In the genomic region with DNA sequence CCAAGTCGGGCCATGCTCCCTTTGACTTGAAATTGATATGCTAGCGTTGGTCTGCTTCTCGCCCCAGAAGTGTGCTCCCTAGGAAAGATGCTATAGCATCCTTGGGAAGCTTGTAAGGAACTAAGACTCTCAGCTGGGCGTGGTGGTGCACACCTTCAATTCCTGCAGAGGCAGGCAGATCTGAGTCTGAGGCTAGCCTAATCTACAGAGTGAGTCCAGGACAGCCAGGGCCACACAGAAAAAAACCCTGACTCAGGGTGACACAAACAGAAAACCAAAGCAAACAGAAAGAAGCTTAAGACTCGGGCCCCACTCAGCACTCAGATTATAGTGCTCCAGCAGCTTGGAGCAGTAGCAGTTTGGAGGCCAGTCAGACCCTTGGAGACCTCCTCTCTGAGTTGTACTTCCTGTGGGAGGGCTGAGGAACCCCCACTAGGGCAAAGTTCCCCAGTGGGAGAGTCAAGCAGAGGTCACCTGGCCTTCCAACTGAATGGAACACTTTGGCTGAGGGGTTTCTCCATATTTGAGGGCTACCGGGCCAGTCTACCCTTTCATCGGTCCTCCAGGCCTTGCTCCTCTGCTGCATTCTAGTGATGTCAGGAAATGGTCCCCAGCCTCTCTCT, we compare ENCODE assay signal across 8 mouse cellular contexts. TPM values are rescaled to one million over a fixed set of nuclear protein-coding genes. Genes with fewer than 3 reads are reported as not detected.
DNase-seq lines count a peak whose midpoint lies in the region; ATAC-seq lines count a peak whose summit lies in the region.

No protein-coding gene starts in this region.

- H3K36me3 ChIP-seq in midbrain, embryonic 10.5 days: no peaks in the 10 kb centered on the region
- H3K36me3 ChIP-seq in midbrain, embryonic 11.5 days (ENCODE audit: control insufficient read depth, insufficient read depth, low read length): no peaks in the 10 kb centered on the region
- H3K36me3 ChIP-seq in limb, embryonic 10.5 days: no peaks in the 10 kb centered on the region
- H3K36me3 ChIP-seq in neural tube, embryonic 13.5 days: no peaks in the 10 kb centered on the region

- peak; percentile 50 for DNase-seq in cerebellum, adult 9-11 months
- no peak for DNase-seq in cerebellum, postnatal 25 days
- no peak for DNase-seq in midbrain, embryonic 10.5 days (ENCODE audit: low spot score)
- no peak for DNase-seq in midbrain, embryonic 11.5 days (ENCODE audit: low spot score, missing footprints)
- no peak for DNase-seq in limb, embryonic 10.5 days (ENCODE audit: low spot score)
- no peak for DNase-seq in gastrocnemius, postnatal 4 days (ENCODE audit: low spot score in 2 of 2)
- DNase-seq in layer of hippocampus, adult 9-10 months (ENCODE audit: low spot score): no peak

- no peak overlapping the region for H3K9ac ChIP-seq in midbrain, embryonic 11.5 days (ENCODE audit: low read length)
- H3K9ac ChIP-seq in neural tube, embryonic 13.5 days: 0 out of 2 replicates have a peak overlapping the region, but pooled peaks have one; percentile 78

- H3K4me1 ChIP-seq in midbrain, embryonic 10.5 days: peaks cover 38% of the 10 kb centered on the region
- peaks cover 7% of the 10 kb centered on the region for H3K4me1 ChIP-seq in midbrain, embryonic 11.5 days (ENCODE audit: control insufficient read depth, insufficient read depth, low read length)
- H3K4me1 ChIP-seq in limb, embryonic 10.5 days: peaks cover 39% of the 10 kb centered on the region
- peaks cover 55% of the 10 kb centered on the region for H3K4me1 ChIP-seq in neural tube, embryonic 13.5 days (replicated peaks)

- H3K4me2 ChIP-seq in midbrain, embryonic 11.5 days: no peak overlapping the region
- H3K4me2 ChIP-seq in neural tube, embryonic 13.5 days: peak overlapping the region; percentile 95

- no peak for ATAC-seq in midbrain, embryonic 11.5 days (ENCODE audit: low FRiP score)
- no peak for ATAC-seq in neural tube, embryonic 13.5 days (ENCODE audit: low read depth)

- no peaks in the 10 kb centered on the region for H3K9me3 ChIP-seq in midbrain, embryonic 10.5 days (replicated peaks)
- H3K9me3 ChIP-seq in midbrain, embryonic 11.5 days (ENCODE audit: control insufficient read depth, low read length): no peaks in the 10 kb centered on the region
- H3K9me3 ChIP-seq in limb, embryonic 10.5 days (replicated peaks): no peaks in the 10 kb centered on the region
- no peaks in the 10 kb centered on the region for H3K9me3 ChIP-seq in neural tube, embryonic 13.5 days

- peak overlapping the region; percentile 2; the same call in 1 of the 2 replicates for H3K4me3 ChIP-seq in midbrain, embryonic 10.5 days
- no peak overlapping the region for H3K4me3 ChIP-seq in midbrain, embryonic 11.5 days (ENCODE audit: low read depth, low read length)
- peak overlapping the region; percentile 66; the same call in 1 of the 2 replicates for H3K4me3 ChIP-seq in limb, embryonic 10.5 days
- H3K4me3 ChIP-seq in neural tube, embryonic 13.5 days: peak overlapping the region; percentile 60; the same call in 1 of the 2 replicates

- 75% methylated on average over 7 of the region's 7 CpGs for WGBS in midbrain, embryonic 10.5 days
- WGBS in midbrain, embryonic 11.5 days: 77% methylated on average over 7 of the region's 7 CpGs
- 71% methylated on average over 7 of the region's 7 CpGs for WGBS in limb, embryonic 10.5 days
- 75% methylated on average over 7 of the region's 7 CpGs for WGBS in neural tube, embryonic 13.5 days

- no peak overlapping the region for H3K27ac ChIP-seq in midbrain, embryonic 10.5 days (replicated peaks)
- H3K27ac ChIP-seq in midbrain, embryonic 11.5 days (ENCODE audit: low read depth, low read length): no peak overlapping the region
- no peak overlapping the region for H3K27ac ChIP-seq in limb, embryonic 10.5 days
- H3K27ac ChIP-seq in neural tube, embryonic 13.5 days (replicated peaks): no peak overlapping the region

- peaks cover 75% of the 10 kb centered on the region for H3K27me3 ChIP-seq in midbrain, embryonic 10.5 days (ENCODE audit: low read depth, poor library complexity, severe bottlenecking)
- peaks cover 21% of the 10 kb centered on the region for H3K27me3 ChIP-seq in midbrain, embryonic 11.5 days (ENCODE audit: control insufficient read depth, insufficient read depth, low read length)
- peaks cover 39% of the 10 kb centered on the region for H3K27me3 ChIP-seq in limb, embryonic 10.5 days (ENCODE audit: low read depth, poor library complexity, severe bottlenecking)
- peaks cover 22% of the 10 kb centered on the region for H3K27me3 ChIP-seq in neural tube, embryonic 13.5 days

RNA-seq across cellular contexts. Expression of a gene that starts 1.5 kb away (rescaled TPM):
- 1.5 and 2.1 TPM in 2 replicates for polyA plus RNA-seq in midbrain, embryonic 10.5 days (2016; fragmentation: Nextera tagmentation; extraction: Ambion mirVana)
- polyA plus RNA-seq in midbrain, embryonic 11.5 days (2014; fragmentation: Nextera tagmentation; extraction: Ambion mirVana): 0.58 and 0.67 TPM in 2 replicates
- 2.2 and 2.8 TPM in 2 replicates for polyA plus RNA-seq in limb, embryonic 10.5 days (2016; fragmentation: Nextera tagmentation; extraction: Ambion mirVana)
- 2.5 and 2.6 TPM in 2 replicates for polyA plus RNA-seq in neural tube, embryonic 13.5 days (2015; fragmentation: Nextera tagmentation; extraction: Ambion mirVana)
- 10 to 100 TPM in 1 of 2 experiments, 1 to 10 TPM in 1; 9.8 to 10.3 TPM for total RNA-seq in gastrocnemius, postnatal 4 days (2021)

RNA-seq across cellular contexts. Expression of a gene that starts 2.7 kb away (rescaled TPM):
- polyA plus RNA-seq in midbrain, embryonic 10.5 days (2016; fragmentation: Nextera tagmentation; extraction: Ambion mirVana): 0.32 TPM in 1 of 2 replicates, not detected in the other
- polyA plus RNA-seq in midbrain, embryonic 11.5 days (2014; fragmentation: Nextera tagmentation; extraction: Ambion mirVana): 0.23 TPM in 1 of 2 replicates, not detected in the other
- polyA plus RNA-seq in limb, embryonic 10.5 days (2016; fragmentation: Nextera tagmentation; extraction: Ambion mirVana): 0.38 TPM in 1 of 2 replicates, not detected in the other
- polyA plus RNA-seq in neural tube, embryonic 13.5 days (2015; fragmentation: Nextera tagmentation; extraction: Ambion mirVana): 0.36 TPM in 1 of 2 replicates, not detected in the other
- total RNA-seq in gastrocnemius, postnatal 4 days (2021): under 1 TPM; 0.60 to 0.76 TPM
